Mouse (Mus musculus) kidney, adult 2 months (tissue): Measurements from ENCODE around the gene Shank3.

Experiments used
- CTCF ChIP-seq: fragments of 200-500 bp; conservative IDR thresholded peaks from 2 replicates; pipeline ENCODE4 v1.5.1; 2011; ENCODE audit warnings: low read depth, mild to moderate bottlenecking, control low read depth, low read length, moderate library complexity, mixed read lengths; ENCODE audit not compliant: insufficient read depth, insufficient read length
- POLR2A ChIP-seq: fragments of 200-500 bp; IDR thresholded peaks from one replicate; pipeline ENCODE4 v1.6.1; 2011; ENCODE audit warnings: low read depth, low read length, control low read depth

DNA sequence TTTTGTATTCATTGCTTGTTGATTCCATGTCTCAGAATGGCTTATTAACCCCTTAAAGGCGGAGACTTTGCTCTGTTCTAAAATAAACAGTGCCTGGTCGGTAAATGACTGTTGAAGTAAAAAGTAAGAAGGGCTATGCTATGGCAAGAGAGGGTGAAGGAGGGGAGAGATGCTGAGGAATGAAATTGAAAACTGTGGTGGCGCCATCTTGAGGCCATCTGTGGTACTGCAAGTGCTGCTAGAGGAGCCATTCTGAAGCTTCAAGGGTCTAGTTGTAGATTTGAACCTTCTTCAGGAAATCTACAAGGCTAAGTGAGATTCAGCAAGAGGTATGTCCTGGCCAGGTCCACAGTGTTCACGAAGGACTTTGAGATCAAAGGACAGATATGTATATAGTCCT lies 30.9 kb downstream of the Shank3 start:
- TF ChIP-seq CTCF (peak; percentile 86), POLR2A (no peak)
